Mouse (Mus musculus) c-Kit-positive CD71-negative TER-119-negative erythroid progenitor cells, embryonic 14.5 days (primary cell): ENCODE results near the gene Arl9.
"Not testable (repeated sequence)": the region's sequence is repeated elsewhere in the genome, so short reads cannot be mapped to it uniquely, and the experiment has no call there.

Source experiments
- DNase-seq: peaks from one replicate; pipeline ENCODE4 v3.0.0-alpha.2; 2013; ENCODE audit warnings: low read depth

Gene Arl9

DNA sequence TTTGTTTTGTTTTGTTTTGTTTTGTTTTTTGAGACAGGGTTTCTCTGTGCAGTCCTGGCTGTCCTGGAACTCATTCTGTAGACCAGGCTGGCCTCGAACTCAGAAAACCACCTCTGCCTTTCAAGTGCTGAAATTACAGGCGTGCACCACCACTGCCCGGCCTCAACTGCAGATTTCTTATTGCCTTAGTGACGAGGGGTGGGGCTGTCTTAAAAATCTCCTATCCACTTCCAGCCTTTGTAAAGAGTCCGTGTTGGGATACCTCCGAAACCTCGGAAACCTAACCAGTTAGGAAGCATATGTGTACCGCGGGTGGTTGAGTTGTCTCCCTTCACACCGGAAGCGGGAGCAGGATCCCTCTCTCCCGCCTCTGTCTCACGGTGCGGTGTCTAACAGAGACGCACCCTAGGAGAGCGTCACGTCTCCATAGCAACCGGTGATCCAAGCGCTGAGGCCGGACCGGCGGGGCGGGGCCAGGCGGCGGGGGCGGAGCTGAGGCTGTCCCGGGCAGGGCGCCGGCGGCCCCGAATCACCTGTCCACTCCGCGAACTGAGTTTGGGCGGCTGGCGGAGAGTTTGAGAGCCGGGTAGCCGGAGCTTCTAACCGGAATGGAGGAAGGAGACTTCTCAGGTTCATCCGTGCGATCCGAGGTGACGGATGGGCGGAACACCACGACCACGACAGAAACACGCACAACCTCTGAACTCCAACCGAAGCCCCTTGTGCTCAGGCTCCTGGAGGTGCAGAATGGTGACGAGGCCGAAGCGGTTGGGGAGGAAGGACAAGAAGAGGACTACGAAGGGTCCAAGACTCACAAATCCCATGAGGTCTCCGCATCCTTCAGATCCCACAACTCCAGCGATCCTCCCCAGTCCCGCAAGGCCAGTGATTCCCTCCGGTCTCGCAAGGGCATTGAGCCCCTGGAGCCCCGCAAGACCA is 12.0 kb downstream of the Arl9 start, which contains the start of gene Thegl:
Gene Thegl, plus strand, starts transcription at position 480 of the 939 bp plus-strand sequence.
- DNase-seq: peak; percentile 71

- DNase-seq: no peak
Observed at GRCm38 (mm10) chr5:77028034-77028433, 24.2 kb downstream of the Arl9 start.

DNA sequence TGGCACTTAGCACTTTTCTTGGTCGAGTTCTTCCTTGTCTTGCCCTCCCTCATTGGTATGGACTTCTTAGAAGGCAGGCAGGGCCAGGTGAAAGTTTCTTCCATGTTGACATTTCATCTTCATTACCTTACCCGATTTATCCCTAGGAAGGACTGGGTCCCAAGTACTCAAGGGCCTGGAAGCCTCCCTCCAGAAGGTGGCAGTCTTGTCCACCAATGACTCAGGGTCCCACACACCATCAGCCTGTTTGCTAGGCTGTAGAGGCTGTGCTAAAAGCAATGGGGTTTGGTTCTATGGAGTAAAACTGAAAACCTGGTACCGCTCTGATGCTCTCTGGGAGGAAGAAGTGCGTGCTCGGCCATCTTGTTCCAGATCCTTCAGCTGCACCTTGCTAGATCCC is 25.9 kb downstream of the Arl9 start:
- peak; percentile 40 for DNase-seq

GRCm38 (mm10) chr5:77035101-77035500 is 31.2 kb downstream of the Arl9 start:
- not testable (repeated sequence) for DNase-seq

GRCm38 (mm10) chr5:77038451-77038850 is 34.6 kb downstream of the Arl9 start:
- DNase-seq: no peak

- DNase-seq: no peak
Observed at GRCm38 (mm10) chr5:77039391-77039790, 35.5 kb downstream of the Arl9 start.

GRCm38 (mm10) chr5:77044362-77044761 is 40.5 kb downstream of the Arl9 start:
- DNase-seq: no peak

GRCm38 (mm10) chr5:77052616-77053015 is 48.8 kb downstream of the Arl9 start:
- DNase-seq: no peak

GRCm38 (mm10) chr5:77056881-77057440 is 53.1 kb downstream of the Arl9 start:
- no peak for DNase-seq
